Mouse (Mus musculus) MEL (cell line): Measurements from ENCODE around the gene Hgd. TPM values are rescaled to one million over a fixed set of nuclear protein-coding genes. Genes with fewer than 3 reads are reported as not detected.

Source experiments
- DNase-seq: peaks from one replicate; pipeline ENCODE4 v3.0.0; 2011; ENCODE audit warnings: low read depth, low spot score
- H3K27ac ChIP-seq: 2 replicates; pipeline ENCODE4 v1.5.1; 2012; ENCODE audit warnings: low read depth, mild to moderate bottlenecking, control low read depth, low read length, moderate library complexity; ENCODE audit not compliant: control insufficient read depth
- H3K27me3 ChIP-seq, 2 experiments: fragments of 150-350 bp in 1 of 2; sonication (generic) in 1 of 2; 2 replicates each; pipeline ENCODE4 v1.6.1; 2012; ENCODE audit warnings: low read length in 2 of 2, mild to moderate bottlenecking in 2 of 2, improper control_type of control experiment in 1 of 2, moderate library complexity in 1 of 2; ENCODE audit not compliant: insufficient read depth in 2 of 2, control insufficient read depth in 1 of 2
- H3K36me3 ChIP-seq, 2 experiments: 2 replicates each; pipeline ENCODE4 v1.6.1; 2012 to 2014; ENCODE audit warnings: low read length in 2 of 2, improper control_type of control experiment in 1 of 2, inconsistent platforms in 1 of 2, mild to moderate bottlenecking in 1 of 2; ENCODE audit not compliant: insufficient read depth in 2 of 2, control insufficient read depth in 1 of 2
- H3K4me1 ChIP-seq, 2 experiments: fragments of 150-350 bp in 1 of 2; sonication (generic) in 1 of 2; 2 replicates each; pipeline ENCODE4 v1.6.1; 2012; ENCODE audit warnings: low read length in 2 of 2, improper control_type of control experiment in 1 of 2, mild to moderate bottlenecking in 1 of 2; ENCODE audit not compliant: insufficient read depth in 2 of 2, control insufficient read depth in 1 of 2
- H3K4me3 ChIP-seq, 2 experiments: fragments of 150-350 bp in 1 of 2; sonication (generic) in 1 of 2; 2 replicates each; pipeline ENCODE4 v1.5.1; 2012; ENCODE audit warnings: low read depth in 2 of 2, low read length in 2 of 2, mild to moderate bottlenecking in 2 of 2, moderate library complexity in 2 of 2, control low read depth in 1 of 2, improper control_type of control experiment in 1 of 2; ENCODE audit not compliant: control insufficient read depth in 1 of 2, insufficient read depth in 1 of 2
- H3K79me2 ChIP-seq: 2 replicates; pipeline ENCODE4 v1.6.1; 2012; ENCODE audit warnings: mild to moderate bottlenecking, low read length, moderate library complexity; ENCODE audit not compliant: control insufficient read depth, poor library complexity, insufficient read depth
- H3K9ac ChIP-seq: 2 replicates; pipeline ENCODE4 v1.6.1; 2012; ENCODE audit warnings: low read depth, mild to moderate bottlenecking, control low read depth, low read length, moderate library complexity; ENCODE audit not compliant: control insufficient read depth, poor library complexity, severe bottlenecking
- H3K9me3 ChIP-seq: fragments of 150-350 bp; sonication (generic); replicated peaks from 2 replicates; pipeline ENCODE4 v1.6.1; 2012; ENCODE audit warnings: mild to moderate bottlenecking, low read length, improper control_type of control experiment, moderate library complexity; ENCODE audit not compliant: insufficient read depth
- BHLHE40 ChIP-seq: IDR thresholded peaks from 2 replicates; pipeline ENCODE4 v1.6.1; 2012; ENCODE audit warnings: low read depth, mild to moderate bottlenecking, inconsistent platforms, low read length, improper control_type of control experiment, borderline replicate concordance
- CHD2 ChIP-seq: IDR thresholded peaks from 2 replicates; pipeline ENCODE4 v1.6.1; 2011; ENCODE audit warnings: low read length, improper control_type of control experiment
- E2F4 ChIP-seq: IDR thresholded peaks from 2 replicates; pipeline ENCODE4 v1.6.1; 2011; ENCODE audit warnings: low read depth, low read length, improper control_type of control experiment, borderline replicate concordance
- EP300 ChIP-seq, 2 experiments: IDR thresholded peaks; 2 replicates each; pipeline ENCODE4 v1.6.1; 2011; ENCODE audit warnings: improper control_type of control experiment in 2 of 2, low read length in 2 of 2, low read depth in 1 of 2, mild to moderate bottlenecking in 1 of 2
- ETS1 ChIP-seq: IDR thresholded peaks from 2 replicates; pipeline ENCODE4 v1.6.1; 2012; ENCODE audit warnings: low read depth, mild to moderate bottlenecking, inconsistent platforms, low read length, improper control_type of control experiment, moderate library complexity
- GABPA ChIP-seq: IDR thresholded peaks from 2 replicates; pipeline ENCODE4 v1.6.1; 2012; ENCODE audit warnings: low read depth, mild to moderate bottlenecking, inconsistent platforms, low read length, improper control_type of control experiment, moderate library complexity
- GATA1 ChIP-seq: IDR thresholded peaks from 2 replicates; pipeline ENCODE4 v1.6.1; 2011; ENCODE audit warnings: low read depth, low read length, improper control_type of control experiment
- JUND ChIP-seq: IDR thresholded peaks from 2 replicates; pipeline ENCODE4 v1.6.1; 2011; ENCODE audit warnings: low read depth, mild to moderate bottlenecking, improper control_type of control experiment, low read length
- MAX ChIP-seq: IDR thresholded peaks from 2 replicates; pipeline ENCODE4 v1.6.1; 2011; ENCODE audit warnings: low read length, improper control_type of control experiment
- MYB ChIP-seq: IDR thresholded peaks from 2 replicates; pipeline ENCODE4 v1.6.1; 2011; ENCODE audit warnings: mild to moderate bottlenecking, low read depth, low read length, improper control_type of control experiment
- NELFE ChIP-seq: IDR thresholded peaks from 2 replicates; pipeline ENCODE4 v1.6.1; 2011; ENCODE audit warnings: low read depth, low read length, improper control_type of control experiment
- NRF1 ChIP-seq: IDR thresholded peaks from 2 replicates; pipeline ENCODE4 v1.6.1; 2014; ENCODE audit warnings: low read depth, mild to moderate bottlenecking, inconsistent platforms, low read length, improper control_type of control experiment, moderate library complexity; ENCODE audit not compliant: poor library complexity, insufficient read depth, severe bottlenecking
- POLR2AphosphoS2 ChIP-seq: IDR thresholded peaks from 2 replicates; pipeline ENCODE4 v1.6.1; 2011; ENCODE audit warnings: low read length, improper control_type of control experiment
- POLR2AphosphoS5 ChIP-seq: IDR thresholded peaks from 2 replicates; pipeline ENCODE4 v1.6.1; 2012; ENCODE audit warnings: low read depth, borderline replicate concordance, mild to moderate bottlenecking, inconsistent platforms, low read length, moderate library complexity, mixed read lengths
- SIN3A ChIP-seq: IDR thresholded peaks from 2 replicates; pipeline ENCODE4 v1.6.1; 2012; ENCODE audit warnings: low read length, improper control_type of control experiment, inconsistent platforms
- SMC3 ChIP-seq: IDR thresholded peaks from 2 replicates; pipeline ENCODE4 v1.6.1; 2011; ENCODE audit warnings: low read depth, low read length, improper control_type of control experiment
- TBP ChIP-seq: IDR thresholded peaks from 2 replicates; pipeline ENCODE4 v1.8.0; 2011; ENCODE audit warnings: low read depth, low read length, improper control_type of control experiment
- TCF12 ChIP-seq: IDR thresholded peaks from 2 replicates; pipeline ENCODE4 v1.6.1; 2014; ENCODE audit warnings: low read depth, mild to moderate bottlenecking, inconsistent platforms, low read length, improper control_type of control experiment, moderate library complexity
- USF1 ChIP-seq: IDR thresholded peaks from 2 replicates; pipeline ENCODE4 v1.6.1; 2014; ENCODE audit warnings: low read depth, mild to moderate bottlenecking, inconsistent platforms, low read length, improper control_type of control experiment, moderate library complexity
- USF2 ChIP-seq, 2 experiments: IDR thresholded peaks; 2 replicates each; pipeline ENCODE4 v1.6.1; 2011 to 2012; ENCODE audit warnings: improper control_type of control experiment in 2 of 2, low read length in 2 of 2, borderline replicate concordance in 1 of 2, inconsistent platforms in 1 of 2, low read depth in 1 of 2, mild to moderate bottlenecking in 1 of 2; ENCODE audit not compliant: insufficient read depth in 1 of 2
- ZMIZ1 ChIP-seq: IDR thresholded peaks from 2 replicates; pipeline ENCODE4 v1.6.1; 2012; ENCODE audit warnings: low read depth, mild to moderate bottlenecking, inconsistent platforms, low read length, improper control_type of control experiment, moderate library complexity
- ZNF384 ChIP-seq: IDR thresholded peaks from 2 replicates; pipeline ENCODE4 v1.6.1; 2012; ENCODE audit warnings: low read depth, mild to moderate bottlenecking, inconsistent platforms, low read length, improper control_type of control experiment
- polyA plus RNA-seq, 2 experiments: library from polyadenylated mRNA; stranded (reverse) in 1 of 2; unstranded in 1 of 2; fragments of >175 nt in 1 of 2; fragments of >200 nt in 1 of 2; gene quantifications; 2 replicates each; pipeline versions ENCODE4 v1.2.1 to v1.2.4; 2012; ENCODE audit warnings: low replicate concordance in 2 of 2, low read depth in 1 of 2; ENCODE audit not compliant: insufficient read length in 2 of 2, insufficient read depth in 1 of 2, missing spikeins in 1 of 2
- total RNA-seq: library from RNA; depleted of rRNA; stranded (reverse); fragments of 300-350 nt; gene quantifications from 2 replicates; pipeline ENCODE4 v1.2.3, GENCODE M21; 2012

Gene Hgd
- total and polyA plus RNA-seq, 3 experiments, result not detected

DNA sequence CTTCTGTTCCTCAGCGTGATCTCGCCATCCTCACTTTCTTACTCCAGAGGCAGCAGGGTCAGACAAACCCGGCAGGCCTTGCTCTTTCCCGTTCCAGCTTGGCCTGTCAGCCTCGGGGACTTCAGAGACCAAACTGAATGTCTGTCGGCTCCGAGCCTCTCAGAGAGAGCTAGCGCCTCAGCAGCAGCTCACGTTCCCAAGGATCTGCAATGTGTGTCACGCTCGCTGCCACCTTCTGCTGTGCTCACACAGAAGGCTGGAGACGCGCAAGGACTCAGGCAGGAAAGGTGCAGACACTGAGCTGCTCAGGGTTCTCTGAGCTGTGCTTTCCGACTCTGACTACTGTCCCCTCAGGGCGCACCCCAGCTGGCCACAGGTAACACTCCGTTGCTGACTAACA is 67.1 kb downstream of the Hgd start:
- no peaks in the 10 kb centered on the region for H3K27me3 ChIP-seq
- no peak overlapping the region for H3K27ac ChIP-seq
- no peak overlapping the region for H3K9ac ChIP-seq
- H3K79me2 ChIP-seq, result peaks cover 10% of the 10 kb centered on the region
- H3K4me3 ChIP-seq, result no peak overlapping the region
- peaks cover 0 to under 1% of the 10 kb centered on the region in 2 experiments; a peak in 1 of 4 replicates for H3K4me1 ChIP-seq
- H3K9me3 ChIP-seq, result no peaks in the 10 kb centered on the region
- peaks cover 2 to 5% of the 10 kb centered on the region in 2 experiments; a peak in 3 of 4 replicates for H3K36me3 ChIP-seq
- TF ChIP-seq MYB (no peak), BHLHE40 (no peak), GATA1 (no peak), SIN3A (no peak), ETS1 (no peak), GABPA (no peak), JUND (no peak), SMC3 (no peak), ZMIZ1 (no peak), TCF12 (no peak), POLR2AphosphoS5 (no peak)
- DNase-seq, result no peak

- peaks cover 2 to 4% of the 10 kb centered on the region in 2 experiments; a peak in 2 of 4 replicates for H3K4me1 ChIP-seq
- TF ChIP-seq ZMIZ1 (no peak), USF2 (IDR thresholded peaks at IDR 0.05; ENCODE audit: borderline replicate concordance in 1 of 2, insufficient read depth in 1 of 2, low read depth in 1 of 2, low read length in 2 of 2) (no peak), EP300 (IDR thresholded peaks at IDR 0.05; ENCODE audit: low read depth in 1 of 2, low read length in 2 of 2) (no peak), NRF1 (no peak), E2F4 (no peak), USF1 (no peak), GATA1 (no peak), POLR2AphosphoS2 (no peak), SIN3A (no peak), GABPA (no peak), CHD2 (no peak), ZNF384 (no peak), TBP (no peak), NELFE (no peak), MAX (no peak)
- peaks cover 5 to 7% of the 10 kb centered on the region in 2 experiments; a peak in 3 of 4 replicates for H3K36me3 ChIP-seq
- H3K4me3 ChIP-seq, result no peak overlapping the region
- no peak overlapping the region for H3K27ac ChIP-seq
- DNase-seq, result no peak
- H3K9me3 ChIP-seq, result no peaks in the 10 kb centered on the region
- peaks cover 16% of the 10 kb centered on the region for H3K79me2 ChIP-seq
- no peaks in the 10 kb centered on the region for H3K27me3 ChIP-seq
- H3K9ac ChIP-seq, result no peak overlapping the region
Measured at GRCm38 (mm10) chr16:37647936-37648335, 68.0 kb downstream of the Hgd start.
